Mouse (Mus musculus) right cerebral cortex, postnatal 10 days (tissue): ENCODE results near the gene Ston2.
"Not testable (repeated sequence)": the region's sequence is repeated elsewhere in the genome, so short reads cannot be mapped to it uniquely, and the experiment has no call there.

Experiments
- DNase-seq, 2 experiments: peaks; one replicate each; pipeline ENCODE4 v3.0.0; 2021; ENCODE audit warnings: low spot score in 2 of 2

The Ston2 gene

DNA sequence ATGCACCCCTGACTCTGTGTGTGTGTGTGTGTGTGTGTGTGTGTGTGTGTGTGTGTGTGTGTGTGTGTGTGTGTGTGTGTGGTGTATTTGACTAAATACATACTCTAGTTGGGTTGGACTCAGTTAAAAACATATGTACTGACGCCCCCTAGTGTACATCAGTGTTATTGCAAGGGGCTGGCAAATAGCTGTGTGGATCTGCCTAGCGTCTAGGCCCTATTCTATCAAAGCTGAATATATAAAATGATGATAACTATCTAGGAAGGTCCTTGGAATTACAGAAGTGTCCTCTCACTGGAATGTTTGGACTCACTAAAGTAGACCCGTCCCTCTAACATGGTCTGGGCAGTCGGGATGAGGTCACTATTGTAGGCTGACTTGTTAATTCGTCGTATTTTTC, 1.6 kb upstream of the Ston2 start:
- DNase-seq, result peak; percentile 66 to 71

DNA sequence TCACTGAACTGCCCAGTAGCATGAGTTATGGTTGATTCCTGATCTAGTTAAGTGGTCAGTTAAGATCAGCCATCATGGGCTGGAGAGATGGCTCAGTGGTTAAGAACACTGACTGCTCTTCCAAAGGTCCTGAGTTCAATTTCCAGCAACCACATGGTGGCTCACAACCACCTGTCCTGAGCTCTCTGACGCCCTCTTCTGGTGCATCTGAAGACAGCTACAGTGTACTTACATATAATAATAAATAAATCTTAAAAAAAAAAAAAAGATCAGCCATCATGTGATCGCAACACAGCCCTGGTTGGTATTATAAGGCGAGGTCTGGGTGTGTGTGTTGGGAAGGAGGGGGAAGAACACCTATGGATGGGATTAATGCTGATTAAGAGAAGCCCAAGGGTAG, 259 bp upstream of the Ston2 start:
- not testable (repeated sequence) for DNase-seq

DNA sequence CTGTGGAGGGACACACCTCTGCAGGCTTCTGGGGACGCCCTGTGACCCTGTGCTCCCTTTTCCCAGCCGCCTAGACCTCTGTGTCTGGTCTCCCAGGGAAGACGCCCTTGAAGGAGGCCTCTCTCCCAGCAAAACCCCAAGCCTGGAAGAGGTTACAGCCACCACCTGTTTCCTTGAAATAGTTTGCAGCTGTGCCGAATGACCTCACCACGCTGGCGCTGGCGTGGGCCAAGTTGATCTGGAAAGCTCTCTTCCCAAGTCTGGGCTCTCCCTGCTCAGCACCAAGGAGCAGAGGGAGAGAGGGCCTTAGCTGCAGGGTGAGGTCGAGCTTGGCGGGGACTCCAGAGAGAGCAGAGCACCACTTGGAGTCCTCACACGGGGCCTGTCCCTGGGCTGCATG, 1.8 kb downstream of the Ston2 start:
- peak in 1 of 2 experiments; percentile 34 for DNase-seq

DNA sequence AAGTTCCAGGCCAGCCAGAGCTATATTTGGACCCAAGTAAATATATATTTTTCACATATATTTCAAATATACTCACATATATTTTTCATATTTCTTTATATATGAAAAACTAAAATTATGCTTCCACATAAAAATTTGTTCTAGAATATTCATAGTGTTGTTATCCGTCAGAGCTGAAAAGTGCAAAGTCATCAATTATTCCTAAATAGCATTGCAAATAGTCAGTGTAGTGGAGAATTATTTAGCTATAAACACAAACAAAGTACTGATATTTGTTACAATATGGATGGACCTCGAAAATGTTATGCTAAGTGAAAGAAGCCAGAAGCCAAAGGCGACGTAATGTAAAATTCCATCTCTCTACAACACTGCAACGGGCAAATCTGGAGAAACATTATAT, 6.8 kb downstream of the Ston2 start:
- no peak for DNase-seq

DNA sequence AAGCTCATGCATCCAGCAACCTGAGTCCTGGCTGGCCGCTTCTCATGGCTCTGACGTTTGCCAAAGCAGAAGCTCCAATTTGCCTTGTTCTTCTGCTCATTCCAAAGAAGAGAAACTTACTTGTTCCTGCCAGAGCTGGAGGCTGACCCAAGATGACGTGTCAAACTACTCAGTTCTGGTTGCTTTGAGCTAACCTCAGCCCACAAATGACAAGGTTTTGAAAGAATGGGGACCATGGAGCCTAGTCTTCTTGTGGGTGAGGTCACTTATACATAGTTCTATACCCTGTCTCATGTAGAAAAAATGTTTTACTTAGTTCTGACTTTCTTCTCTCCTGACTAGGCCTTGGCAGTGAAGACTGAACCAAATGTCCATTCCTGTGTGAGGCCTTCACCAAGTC, 7.7 kb downstream of the Ston2 start:
- DNase-seq, result no peak

DNA sequence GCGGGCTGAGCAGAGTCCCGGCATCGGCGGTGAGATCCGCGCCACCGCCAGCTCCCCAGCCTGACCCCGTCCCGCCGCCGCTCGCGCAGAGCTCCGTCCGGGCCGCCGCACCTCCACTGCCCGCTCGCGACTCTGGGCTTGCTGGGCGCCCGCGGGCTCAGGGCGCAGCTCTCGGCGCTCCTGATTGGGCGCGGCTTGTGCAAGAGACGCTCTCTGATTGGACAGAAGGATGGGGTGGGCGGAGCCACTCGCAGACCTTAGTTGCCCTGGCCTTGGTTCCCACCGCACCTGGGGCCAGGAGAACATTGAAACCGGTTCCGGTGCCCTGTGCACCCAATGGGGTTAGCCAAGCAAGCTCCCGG, 9.2 kb downstream of the Ston2 start:
- DNase-seq, result peak; percentile 86

DNA sequence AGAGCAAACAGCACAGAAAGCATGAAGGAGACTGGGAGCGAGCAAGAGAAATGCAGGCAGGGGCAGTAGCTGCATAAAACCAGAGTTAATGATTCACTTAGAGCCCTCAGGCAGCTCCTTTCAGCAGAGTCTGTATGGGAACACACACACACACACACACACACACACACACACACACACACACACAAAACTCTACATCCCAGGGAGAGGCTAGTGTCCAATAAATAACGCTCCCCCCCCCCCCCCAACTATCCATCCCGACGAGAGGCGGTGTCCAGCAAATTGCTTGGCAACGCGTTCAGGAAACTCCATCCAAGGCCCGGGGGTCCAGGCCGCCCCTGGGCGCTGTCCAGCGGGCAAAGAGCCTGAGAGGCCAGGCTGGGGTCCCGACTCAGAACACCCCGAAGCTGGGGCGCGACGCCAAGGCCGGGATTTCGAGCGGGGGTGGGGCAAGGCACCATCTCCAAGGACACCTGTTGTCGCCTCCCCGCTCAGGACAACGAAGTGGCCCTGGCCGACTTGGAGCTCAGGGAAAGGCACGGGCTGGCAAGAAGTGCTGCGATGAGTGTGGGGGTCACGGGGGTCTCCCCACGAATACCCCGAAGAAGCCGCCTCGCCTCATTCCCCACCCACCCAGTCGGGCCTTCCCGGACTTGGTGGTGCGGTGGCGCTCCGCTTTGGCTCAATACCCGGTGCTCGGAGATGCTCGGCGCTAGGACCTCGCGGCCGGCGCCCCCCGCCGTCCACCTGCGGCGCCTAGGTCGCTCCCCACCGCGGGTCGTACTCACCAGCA, 9.8 kb downstream of the Ston2 start:
- peak; percentile 74 to 81 for DNase-seq

DNA sequence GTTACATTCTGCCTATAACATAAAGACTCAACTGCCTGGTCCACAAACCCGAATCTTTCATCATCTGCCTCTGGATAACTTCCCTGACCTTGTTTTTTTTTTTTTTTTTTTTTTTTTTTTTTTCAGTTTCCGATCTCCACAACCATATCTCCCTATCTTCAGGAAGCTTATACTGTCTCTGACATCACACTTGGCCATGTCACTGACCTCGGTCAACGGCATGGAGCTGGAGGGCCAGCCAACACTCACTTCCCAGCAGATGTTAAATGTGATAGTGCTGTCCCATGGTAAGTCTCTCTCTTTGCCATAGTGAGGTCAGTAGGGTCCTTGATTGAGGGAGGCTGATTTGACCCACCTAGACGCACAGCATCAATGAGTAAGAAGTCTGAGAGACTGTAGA, 11.8 kb downstream of the Ston2 start:
- DNase-seq, result no peak

DNA sequence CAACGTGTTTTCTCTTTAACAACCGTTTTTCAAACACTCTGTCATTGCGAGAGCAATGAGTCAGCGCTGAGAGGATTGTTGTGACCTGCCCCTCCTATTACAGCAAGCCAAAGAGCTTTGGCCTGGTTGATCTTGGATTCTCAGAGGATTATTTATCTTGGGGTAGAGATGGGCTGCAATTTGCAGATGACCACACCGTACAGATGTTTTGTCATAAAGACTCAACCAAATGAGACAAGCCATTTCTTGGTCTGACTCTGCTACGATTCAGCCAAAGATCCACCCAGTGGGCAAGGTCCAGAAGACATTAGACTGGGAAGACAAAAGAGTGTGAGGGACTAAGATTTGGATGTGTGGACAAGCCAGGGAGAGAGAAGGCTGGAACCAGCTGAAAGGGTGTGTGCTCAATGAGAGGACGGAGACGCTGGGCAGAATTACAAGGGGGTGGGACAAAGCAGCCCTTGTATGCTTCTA, 13.3 kb downstream of the Ston2 start:
- peak; percentile 56 to 59 for DNase-seq

DNA sequence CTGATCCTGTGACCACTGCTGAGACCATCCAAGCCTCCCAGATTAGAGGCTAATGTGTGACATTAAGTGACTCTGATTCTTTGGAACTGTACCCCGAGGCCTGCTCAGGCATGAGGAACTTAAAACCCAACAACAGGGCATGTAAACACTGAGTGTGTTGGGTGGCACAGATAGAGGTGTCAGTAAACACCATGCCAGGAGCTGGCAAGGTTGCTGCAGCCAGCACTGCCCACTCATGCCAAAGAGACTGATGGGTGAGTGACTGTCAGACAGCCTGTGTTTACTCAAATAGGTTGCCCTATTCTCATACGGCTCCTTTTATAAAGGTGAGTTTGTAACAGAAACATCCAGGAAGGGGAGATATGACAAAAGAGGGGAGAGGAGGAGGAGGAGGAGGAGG, 19.3 kb downstream of the Ston2 start:
- DNase-seq, result no peak

DNA sequence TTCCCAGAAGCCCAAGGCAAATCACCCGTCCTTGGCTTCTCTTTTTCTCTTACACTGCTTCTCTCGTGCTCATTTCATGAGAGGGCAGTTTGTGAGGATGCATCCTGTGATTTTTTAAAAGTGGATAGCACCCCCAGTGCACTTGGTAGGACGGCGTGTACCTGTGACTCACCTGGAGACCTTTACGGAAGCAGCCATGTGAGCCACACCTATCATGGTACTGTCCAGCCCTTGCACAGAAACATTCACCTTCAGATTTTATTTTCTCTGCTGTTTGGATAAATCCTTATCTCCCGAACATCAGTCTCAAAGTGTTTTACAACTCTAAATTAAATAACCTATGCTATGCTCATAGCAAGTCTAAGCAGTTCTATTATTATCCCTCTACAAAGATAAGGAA, 20.0 kb downstream of the Ston2 start:
- DNase-seq, result no peak

DNA sequence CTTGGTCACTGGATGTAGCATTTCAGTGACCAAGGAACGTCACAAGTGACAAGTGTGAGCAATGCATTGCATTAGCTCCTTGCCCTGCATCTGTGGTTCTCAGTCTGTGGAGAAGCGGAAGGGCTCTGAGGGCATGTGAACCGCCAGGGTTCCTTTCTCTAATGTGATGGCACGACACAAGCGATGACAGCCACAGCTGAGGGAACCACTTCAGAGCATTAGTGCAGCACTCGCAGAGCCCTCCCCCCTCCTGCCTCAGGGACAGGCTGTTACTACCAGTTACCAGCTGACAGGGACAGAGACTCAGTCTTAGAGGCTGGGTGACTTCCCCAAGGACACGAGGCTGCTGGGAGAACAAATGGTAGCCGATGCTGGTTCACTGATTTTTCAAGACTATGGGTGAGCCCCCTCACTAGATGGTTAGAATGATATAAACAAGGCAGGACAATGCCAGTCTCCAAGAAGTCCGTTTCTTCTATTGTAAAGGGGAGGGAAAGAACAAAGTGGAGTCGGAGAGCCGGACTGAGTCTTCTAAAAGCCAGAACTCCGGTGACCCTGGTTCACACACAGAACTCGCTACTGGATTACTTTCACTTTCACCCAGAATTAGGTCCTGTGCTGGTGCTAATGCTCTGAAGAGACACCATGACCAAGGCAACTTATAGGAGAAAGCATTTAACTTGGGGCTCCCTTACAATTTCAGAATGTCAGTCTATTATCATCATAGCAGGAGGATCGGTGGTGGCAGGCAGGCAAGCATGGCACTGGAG, 21.7 kb downstream of the Ston2 start:
- DNase-seq, result peak; percentile 63 to 75

DNA sequence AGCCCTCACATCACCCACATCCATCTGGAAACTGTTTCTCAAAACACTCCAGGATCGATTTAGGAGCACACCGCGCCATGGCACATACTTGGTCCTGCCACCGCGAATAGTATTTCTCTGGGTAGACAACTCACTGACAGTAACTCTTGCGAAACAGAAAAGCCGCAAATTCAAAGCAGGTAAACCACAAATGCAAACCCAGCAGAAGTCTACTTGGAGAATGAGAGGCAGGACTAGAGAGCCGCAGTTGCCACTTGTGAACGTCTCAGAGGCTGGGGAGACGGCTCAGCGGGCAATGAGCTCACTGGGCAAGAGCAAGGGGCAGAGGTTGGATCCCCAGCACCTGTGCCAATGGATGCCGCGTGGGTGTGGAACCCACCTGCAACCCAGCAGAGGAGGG, 22.7 kb downstream of the Ston2 start:
- DNase-seq, result no peak

DNA sequence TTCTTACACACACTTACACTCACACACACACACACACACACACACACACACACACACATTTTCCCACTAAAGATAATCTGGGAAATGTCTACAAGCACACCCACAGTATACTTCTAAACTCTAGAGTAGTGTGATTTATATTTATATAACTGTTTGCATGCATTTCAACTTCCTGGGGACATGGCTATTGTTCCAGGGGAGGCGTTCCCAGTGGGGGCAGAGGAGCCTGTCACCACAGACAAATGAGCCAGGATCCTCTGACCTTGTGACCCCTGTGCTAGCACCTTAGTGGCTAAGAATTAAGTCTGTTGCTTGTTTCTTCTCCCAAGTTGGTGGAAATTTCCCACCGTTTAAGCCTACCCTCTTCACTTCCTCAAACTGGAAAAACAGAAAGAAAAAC, 23.1 kb downstream of the Ston2 start:
- DNase-seq, result no peak

DNA sequence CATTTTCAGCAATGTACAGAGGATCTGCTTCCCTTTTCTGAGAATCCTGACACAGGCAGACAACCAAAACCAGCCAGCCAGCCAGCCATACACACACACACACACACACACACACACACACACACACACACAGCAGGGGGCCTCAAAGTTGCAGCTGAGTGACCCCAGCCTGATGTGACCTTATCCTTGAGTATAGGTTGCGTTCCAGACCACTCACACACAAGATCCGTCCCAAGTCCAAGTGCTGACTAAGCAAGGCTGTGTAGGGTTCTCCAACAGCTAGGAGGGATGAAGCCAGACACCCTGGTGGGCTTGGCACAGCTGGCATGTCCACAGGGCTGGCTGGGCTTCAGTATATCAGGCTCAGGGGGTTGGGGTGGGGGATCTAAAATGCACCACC, 23.7 kb downstream of the Ston2 start:
- no peak for DNase-seq

DNA sequence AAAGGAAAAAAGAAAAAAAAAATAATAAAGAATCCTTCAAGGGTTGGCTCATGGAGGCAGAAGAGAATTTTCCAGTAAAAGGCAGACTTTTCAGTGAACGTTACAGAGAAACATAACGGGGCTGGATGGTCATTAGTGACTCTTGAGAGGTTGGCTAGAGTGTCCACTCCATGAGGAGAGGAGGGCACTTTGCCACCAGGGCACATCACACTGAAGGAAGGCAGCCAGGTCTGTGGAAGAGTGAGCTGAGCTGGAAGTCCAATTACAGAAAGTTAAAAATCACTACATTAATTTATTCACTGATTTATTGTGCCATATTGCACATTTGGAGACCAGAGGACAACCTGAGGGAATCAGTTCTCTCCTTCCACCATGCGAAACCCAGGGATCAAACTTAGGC, 28.4 kb downstream of the Ston2 start:
- no peak for DNase-seq

DNA sequence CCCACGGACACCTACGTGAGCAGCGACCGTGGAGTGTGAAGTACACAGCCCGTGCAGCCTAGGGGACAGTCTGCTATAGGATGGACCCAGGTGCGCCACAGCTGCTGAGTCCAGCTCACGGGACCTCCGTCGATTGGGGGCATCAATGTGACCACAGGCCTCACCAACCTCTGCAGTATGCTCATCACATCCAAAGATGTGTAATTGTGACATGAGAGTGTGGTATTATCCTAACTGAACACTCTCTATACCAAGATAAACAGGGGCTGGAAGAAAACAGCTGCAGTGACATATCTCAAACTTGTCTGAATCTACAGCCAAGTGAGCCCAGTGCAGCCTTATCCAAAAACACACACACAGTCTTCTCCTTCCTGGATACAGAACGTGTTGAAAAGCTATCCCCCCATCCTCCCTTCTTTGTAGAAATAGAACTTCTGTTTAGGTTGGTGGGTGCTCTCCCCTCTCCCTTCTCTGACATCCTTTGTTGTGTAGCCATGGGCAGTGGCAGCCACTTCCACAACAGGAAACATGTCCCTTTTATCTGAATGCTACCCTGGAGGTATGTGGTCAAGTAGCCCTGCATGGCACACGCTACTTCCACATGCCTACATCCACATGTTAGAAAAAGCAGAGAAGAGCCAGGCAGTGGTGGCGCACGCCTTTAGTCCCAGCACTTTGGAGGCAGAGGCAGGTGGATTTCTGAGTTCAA, 30.2 kb downstream of the Ston2 start:
- no peak for DNase-seq

DNA sequence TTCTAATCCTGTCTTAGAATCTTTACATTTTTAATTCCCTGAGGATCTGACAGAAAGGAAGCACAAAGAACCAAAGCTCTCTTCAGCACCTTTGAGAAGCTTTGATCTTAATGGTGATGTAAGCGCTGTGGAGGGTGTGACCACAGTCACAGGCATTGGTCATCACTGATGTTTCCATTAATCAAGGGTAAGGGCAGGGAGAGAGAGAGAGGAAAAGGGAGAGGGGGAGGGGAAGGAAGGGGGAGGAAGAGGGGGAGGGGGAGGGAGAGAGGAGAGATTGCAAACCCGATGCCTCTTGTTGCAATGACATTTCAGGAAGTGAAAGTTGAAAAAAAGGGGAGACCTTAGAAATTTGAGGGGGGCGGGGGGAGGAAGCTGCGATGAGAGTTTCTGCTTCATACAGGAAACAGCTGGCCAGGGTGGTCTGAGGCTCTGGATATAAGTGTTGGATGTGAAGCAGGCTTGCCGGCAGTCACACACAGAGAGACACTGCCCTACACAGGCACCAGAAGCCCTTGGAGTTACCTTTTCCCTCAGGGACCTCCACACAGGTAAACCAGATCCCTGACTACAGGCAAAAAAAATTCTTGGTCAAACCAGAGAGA, 31.5 kb downstream of the Ston2 start:
- peak in 1 of 2 experiments; percentile 38 for DNase-seq

DNA sequence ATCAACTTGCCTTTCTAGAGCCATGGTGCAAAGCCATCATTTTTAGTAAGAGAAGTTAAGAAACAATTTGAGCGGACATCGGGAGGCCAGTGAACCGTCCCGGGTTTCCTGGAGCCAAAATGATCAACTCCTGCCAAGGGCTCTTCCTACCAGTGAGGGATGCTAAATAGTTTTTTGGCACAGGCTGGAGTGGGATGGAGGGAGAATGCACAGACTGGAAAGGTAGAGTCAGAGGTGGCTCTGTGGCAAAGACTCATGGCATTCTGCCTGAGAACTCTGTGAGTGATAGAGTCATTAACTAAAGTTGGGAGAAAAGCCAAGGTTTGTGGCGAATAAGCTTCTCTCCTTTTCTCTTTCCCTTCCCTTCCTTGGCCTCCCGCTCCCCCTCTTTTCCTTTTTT, 33.6 kb downstream of the Ston2 start:
- DNase-seq, result no peak

DNA sequence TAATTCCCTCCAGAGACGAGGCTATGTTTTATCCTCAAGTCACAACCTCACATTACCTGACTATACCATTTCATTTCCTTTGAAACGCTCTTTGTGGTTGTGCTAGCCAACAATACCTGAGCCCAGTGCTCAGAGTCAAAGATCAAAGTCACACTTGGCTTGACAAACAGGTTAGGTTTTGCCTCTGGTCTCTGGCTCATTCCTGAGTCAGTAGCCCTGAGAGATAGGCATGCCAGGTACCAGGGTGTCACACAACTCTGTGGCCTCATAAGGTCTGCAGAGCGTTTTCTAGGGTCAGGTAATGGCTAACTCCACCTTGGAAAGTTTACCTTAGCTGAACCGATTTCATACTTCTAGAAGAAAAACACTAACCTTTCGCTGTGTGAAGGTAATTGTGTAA, 35.5 kb downstream of the Ston2 start:
- DNase-seq, result no peak

DNA sequence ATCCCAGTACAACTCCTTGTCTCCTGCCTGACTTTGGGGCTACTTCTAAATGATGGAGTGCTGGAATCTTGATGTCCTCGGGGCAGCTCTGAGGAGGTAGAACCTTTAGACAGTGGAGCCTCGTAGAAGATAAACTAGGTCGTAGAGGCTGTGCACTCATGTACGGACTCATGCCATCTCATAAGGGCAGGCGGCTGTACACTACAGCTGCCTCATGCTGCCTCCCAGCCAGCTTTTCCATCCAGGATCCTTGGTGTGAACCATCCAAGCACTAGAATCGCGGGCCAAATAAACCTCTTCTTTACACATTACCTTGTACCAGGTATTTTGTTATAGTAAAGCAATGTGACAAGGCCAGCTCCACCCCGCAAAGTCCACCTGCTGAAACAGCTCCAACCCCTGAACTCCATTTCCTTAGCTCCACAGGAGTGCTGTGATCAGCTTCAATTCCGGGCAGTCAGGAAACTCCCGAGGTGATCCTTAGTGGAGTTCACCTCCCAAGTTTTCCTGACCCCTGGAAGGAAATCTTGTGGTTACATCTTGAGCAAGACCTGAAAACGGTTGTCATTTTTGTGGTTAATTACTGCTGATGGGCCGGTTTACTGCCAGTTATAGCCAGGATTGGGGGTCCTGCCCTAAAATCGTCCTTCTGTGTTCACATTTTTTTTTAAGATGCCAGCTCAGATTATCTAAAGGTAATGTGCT, 36.1 kb downstream of the Ston2 start:
- DNase-seq, result no peak
